Mouse (Mus musculus) heart, embryonic 16.5 days (tissue): ENCODE measurements around the gene Slc16a4. TPM values are rescaled to one million over a fixed set of nuclear protein-coding genes. Genes with fewer than 3 reads are reported as not detected.

Experiments used
- polyA plus RNA-seq: library from polyadenylated mRNA; unstranded; fragments of >200 nt; fragmentation: Nextera tagmentation; extraction: Ambion mirVana; gene quantifications from 2 replicates; pipeline ENCODE4 v1.2.1, GENCODE M21; 2015

Slc16a4 gene
- polyA plus RNA-seq, 1 experiment from 2014 or later, result 1.2 TPM

Other genes with a start within 250 kb of the Slc16a4 start
- 0.05 and 0.07 TPM in 2 replicates for gene Kcna2, start 190.1 kb upstream of the Slc16a4 start, polyA plus RNA-seq
- not detected in 2 replicates for gene Kcna10, start 108.2 kb upstream of the Slc16a4 start, polyA plus RNA-seq
- 2.2 and 2.7 TPM in 2 replicates for gene Cym, start 69.5 kb upstream of the Slc16a4 start, polyA plus RNA-seq
- 0.24 and 0.26 TPM in 2 replicates for gene A630076J17Rik, start 60.6 kb upstream of the Slc16a4 start, polyA plus RNA-seq
- gene Prok1, start 51.5 kb upstream of the Slc16a4 start, polyA plus RNA-seq, result not detected in 2 replicates
- gene Lamtor5, start 12.4 kb upstream of the Slc16a4 start, polyA plus RNA-seq, result 169 and 172 TPM in 2 replicates
- gene Rbm15, start 42.4 kb downstream of the Slc16a4 start, polyA plus RNA-seq, result 10.5 and 10.8 TPM in 2 replicates
- 0.08 TPM in 1 of 2 replicates, not detected in the other for gene Kcnc4, start 168.3 kb downstream of the Slc16a4 start, polyA plus RNA-seq
- 4.6 and 5.7 TPM in 2 replicates for gene Slc6a17, start 226.8 kb downstream of the Slc16a4 start, polyA plus RNA-seq